Mouse (Mus musculus): ENCODE data around the gene Kcnab1. TPM values are rescaled to one million over a fixed set of nuclear protein-coding genes. Genes with fewer than 3 reads are reported as not detected.

Kcnab1 gene
- polyA plus RNA-seq, 1 experiment from 2014 or later: 2.5 TPM

DNA sequence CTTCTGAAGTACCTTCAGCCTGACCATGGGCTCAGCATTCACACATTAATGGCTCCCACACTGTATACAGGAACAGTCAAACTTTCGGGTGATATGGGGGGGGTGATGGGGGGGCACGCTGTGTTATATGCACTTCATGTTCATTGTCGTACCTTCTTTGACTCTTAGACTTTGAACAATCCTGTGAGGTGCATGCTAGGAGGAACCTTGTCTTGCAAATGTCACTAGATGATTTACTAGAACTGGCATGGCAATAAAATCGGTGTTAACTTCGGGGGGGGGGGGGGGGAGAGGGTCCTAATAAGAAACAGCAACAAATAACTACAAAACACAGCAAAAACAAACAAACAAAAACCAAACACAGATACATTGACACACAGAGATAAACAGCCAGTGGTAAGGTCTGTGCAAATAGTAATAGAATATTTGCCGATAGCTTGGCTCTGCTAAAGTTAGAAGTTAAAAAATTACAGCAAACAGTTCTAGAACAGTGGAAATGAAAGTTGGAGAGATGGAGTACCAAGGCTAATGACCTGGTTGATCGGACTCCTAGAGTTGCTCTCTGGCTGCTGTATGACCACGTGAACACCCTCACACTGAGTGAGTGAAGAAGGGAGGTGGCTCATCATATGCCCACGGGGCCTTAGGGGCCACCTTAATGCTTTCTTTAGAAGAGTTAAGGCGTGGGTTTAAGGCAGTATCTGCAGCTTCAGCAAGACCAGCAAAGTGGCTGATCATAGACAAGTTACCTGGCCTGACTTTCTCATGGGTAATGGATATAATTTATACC lies 256.9 kb downstream of the Kcnab1 start:
- 75% methylated on average over 10 of the region's 10 CpGs for WGBS
- no peak overlapping the region for H3K27ac ChIP-seq
- H3K9me3 ChIP-seq (replicated peaks): no peaks in the 10 kb centered on the region
- H3K27me3 ChIP-seq (ENCODE audit: low read depth, poor library complexity, severe bottlenecking): no peaks in the 10 kb centered on the region
- no peak for DNase-seq (ENCODE audit: low spot score)
- H3K36me3 ChIP-seq: peaks cover 45% of the 10 kb centered on the region
- H3K4me1 ChIP-seq: 0 out of 2 replicates have a peak, but pooled peaks cover 6% of the 10 kb centered on the region
- no peak overlapping the region for H3K4me3 ChIP-seq

DNA sequence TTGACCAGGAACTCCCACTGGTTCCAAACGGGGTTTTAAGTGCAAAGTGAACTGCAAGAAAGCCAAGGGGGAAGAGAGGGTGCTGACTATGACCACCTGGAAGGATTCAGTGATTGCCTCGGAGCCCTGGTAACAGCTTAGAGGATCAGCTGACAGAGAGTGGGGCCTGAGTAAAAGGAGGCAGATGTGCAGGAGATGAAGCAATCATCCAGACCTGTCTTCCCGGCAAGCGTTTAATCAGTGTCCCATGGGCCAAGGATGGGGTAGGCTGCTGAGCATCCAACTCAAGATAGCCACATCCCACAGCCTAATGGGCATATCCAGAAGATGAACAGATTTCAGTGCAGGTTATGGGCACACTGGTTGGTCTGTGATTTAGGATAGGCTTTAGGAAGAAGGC lies 258.8 kb downstream of the Kcnab1 start:
- Histone ChIP-seq H3K27ac (no peak overlapping the region), H3K36me3 (peaks cover 59% of the 10 kb centered on the region), H3K27me3 (ENCODE audit: low read depth, poor library complexity, severe bottlenecking) (no peaks in the 10 kb centered on the region), H3K4me3 (no peak overlapping the region), H3K4me1 (0 out of 2 replicates have a peak, but pooled peaks cover 6% of the 10 kb centered on the region), H3K9me3 (replicated peaks) (no peaks in the 10 kb centered on the region)
- no peak for DNase-seq (ENCODE audit: low spot score)
- WGBS: 71% methylated on average over 4 of the region's 4 CpGs

DNA sequence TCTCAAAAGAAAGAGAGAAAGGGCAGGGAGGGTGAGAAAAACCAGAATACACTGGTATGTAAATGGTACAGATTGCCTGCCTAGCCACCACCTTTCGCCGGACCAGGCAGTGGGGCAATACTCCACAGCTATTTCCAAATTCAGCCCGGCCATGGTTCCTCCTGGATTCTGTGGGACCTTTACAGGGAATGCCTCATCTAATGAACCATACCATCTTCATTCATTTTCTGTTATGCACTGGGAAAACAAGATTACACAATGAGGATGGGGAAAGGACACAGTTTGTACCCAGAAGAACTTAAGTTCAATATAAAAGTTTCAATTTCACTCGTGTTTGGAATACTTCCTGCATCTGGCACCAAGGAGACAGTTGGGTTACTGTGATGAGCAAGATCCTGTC lies 263.4 kb downstream of the Kcnab1 start:
- H3K27ac ChIP-seq: no peak overlapping the region
- H3K4me1 ChIP-seq: no peaks in the 10 kb centered on the region
- H3K27me3 ChIP-seq (ENCODE audit: low read depth, poor library complexity, severe bottlenecking): no peaks in the 10 kb centered on the region
- no peaks in the 10 kb centered on the region for H3K9me3 ChIP-seq (replicated peaks)
- no peak overlapping the region for H3K4me3 ChIP-seq
- WGBS: 95% methylated on average over 4 of the region's 4 CpGs
- no peak for DNase-seq (ENCODE audit: low spot score)
- H3K36me3 ChIP-seq: peaks cover 73% of the 10 kb centered on the region

DNA sequence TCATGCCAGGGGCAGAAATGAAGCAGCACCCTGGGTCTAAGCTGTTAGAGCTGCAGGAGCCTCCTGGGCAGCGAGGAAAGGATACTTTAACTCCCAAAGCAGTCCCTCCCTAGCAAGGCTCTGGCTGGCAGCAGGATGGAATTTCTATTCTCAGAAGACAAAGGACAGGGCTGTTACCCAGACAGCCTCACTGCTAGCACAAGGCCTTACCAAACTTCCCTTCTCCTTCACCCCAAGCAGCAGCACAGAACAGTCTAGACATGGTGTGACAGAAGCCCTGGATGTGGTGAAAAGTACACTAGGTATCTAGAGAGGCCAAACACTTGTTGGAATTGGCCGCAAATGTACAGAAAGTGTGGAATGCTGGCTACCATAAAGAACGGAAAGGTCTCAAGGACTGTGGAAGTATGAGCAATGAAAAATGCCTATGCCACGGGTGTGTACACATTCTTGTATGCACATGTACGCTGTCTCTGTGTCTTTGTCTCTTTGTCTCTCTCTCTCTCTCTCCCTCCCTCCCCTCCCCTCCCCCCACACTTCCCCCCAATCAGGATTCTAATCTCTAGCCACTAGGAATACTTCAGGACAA lies 264.5 kb downstream of the Kcnab1 start:
- no peak for DNase-seq (ENCODE audit: low spot score)
- Histone ChIP-seq H3K4me1 (no peaks in the 10 kb centered on the region), H3K9me3 (replicated peaks) (no peaks in the 10 kb centered on the region), H3K27me3 (ENCODE audit: low read depth, poor library complexity, severe bottlenecking) (no peaks in the 10 kb centered on the region), H3K36me3 (peaks cover 75% of the 10 kb centered on the region), H3K27ac (no peak overlapping the region), H3K4me3 (no peak overlapping the region)
- 87% methylated on average over 5 of the region's 5 CpGs for WGBS

DNA sequence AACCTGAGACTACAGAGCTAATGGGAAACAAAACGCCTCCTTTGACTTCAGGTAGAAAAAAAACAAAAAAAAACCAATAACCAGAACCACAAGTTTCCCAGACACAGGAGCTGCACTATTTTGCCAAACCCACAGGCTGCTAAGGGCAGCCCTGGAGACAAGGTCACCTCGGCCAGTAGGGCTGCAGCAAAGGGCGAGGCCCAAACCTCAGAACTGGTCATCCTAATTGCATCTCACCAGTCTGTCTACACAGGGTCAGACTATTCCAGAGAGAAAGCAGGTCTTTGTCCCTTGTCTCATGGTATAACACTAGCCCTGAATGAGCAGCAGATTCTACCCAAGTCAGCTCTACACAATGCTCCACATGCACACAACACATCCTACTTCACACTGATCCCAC lies 265.5 kb downstream of the Kcnab1 start:
- H3K4me1 ChIP-seq: no peaks in the 10 kb centered on the region
- H3K27me3 ChIP-seq (ENCODE audit: low read depth, poor library complexity, severe bottlenecking): no peaks in the 10 kb centered on the region
- peaks cover 80% of the 10 kb centered on the region for H3K36me3 ChIP-seq
- no peak overlapping the region for H3K27ac ChIP-seq
- DNase-seq (ENCODE audit: low spot score): no peak
- WGBS: 89% methylated on average over 3 of the region's 3 CpGs
- no peaks in the 10 kb centered on the region for H3K9me3 ChIP-seq (replicated peaks)
- no peak overlapping the region for H3K4me3 ChIP-seq

DNA sequence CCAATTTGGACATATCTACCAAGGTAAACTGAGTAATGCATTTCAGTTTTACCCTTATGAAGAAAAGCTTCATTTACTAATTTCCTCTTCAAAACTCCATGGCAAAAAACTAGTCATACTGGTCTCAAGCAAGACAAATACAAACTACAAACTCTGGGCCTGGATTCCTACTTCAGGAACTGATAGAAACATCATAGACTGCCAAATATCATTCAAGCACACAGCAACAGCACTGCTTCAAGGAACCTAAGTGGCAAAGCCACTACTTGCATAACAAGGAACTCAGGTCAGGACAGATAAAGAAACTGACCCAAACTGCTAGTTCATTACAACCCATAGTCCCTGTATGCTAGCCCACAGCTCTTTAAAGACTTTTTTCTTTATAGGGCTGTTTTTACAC lies 269.5 kb downstream of the Kcnab1 start:
- Histone ChIP-seq H3K4me1 (no peaks in the 10 kb centered on the region), H3K9me3 (replicated peaks) (no peaks in the 10 kb centered on the region), H3K36me3 (peaks cover 80% of the 10 kb centered on the region), H3K27ac (no peak overlapping the region), H3K27me3 (ENCODE audit: low read depth, poor library complexity, severe bottlenecking) (no peaks in the 10 kb centered on the region), H3K4me3 (no peak overlapping the region)
- no peak for DNase-seq (ENCODE audit: low spot score)

DNA sequence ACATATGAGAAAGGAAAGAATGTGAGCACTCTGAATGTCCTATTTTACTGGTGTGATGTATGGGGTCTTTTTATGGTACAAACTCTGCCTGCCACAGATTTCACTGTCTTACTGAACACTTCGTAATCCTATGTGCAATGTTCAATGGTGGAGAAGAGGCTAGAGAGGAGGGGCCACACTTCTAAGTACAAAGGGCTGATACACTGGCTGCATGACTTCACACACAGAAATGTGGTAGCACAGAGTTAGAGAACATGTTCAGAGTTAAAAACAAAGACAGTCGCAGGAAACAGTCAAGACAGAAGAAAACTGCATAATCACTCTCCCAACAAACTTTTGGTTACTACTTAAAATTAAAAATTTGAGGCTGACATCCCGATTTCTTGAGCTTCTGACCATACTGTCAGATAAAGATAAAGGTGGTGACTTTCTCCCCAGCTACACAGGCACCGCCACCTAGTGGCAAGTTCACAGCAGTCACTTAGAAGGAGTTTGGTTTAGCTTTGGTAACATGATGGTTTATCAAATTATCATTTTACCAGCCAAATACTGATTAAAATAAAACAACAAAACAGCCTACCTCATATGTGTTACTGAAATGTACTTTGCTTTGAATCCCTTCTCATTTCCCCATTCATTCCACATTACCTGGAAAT lies 270.8 kb downstream of the Kcnab1 start:
- DNase-seq (ENCODE audit: low spot score): peak; percentile 44
- WGBS: 81% methylated on average over 4 of the region's 4 CpGs
- Histone ChIP-seq H3K4me1 (no peaks in the 10 kb centered on the region), H3K36me3 (peaks cover 87% of the 10 kb centered on the region), H3K4me3 (no peak overlapping the region), H3K27me3 (ENCODE audit: low read depth, poor library complexity, severe bottlenecking) (no peaks in the 10 kb centered on the region), H3K27ac (no peak overlapping the region), H3K9me3 (replicated peaks) (no peaks in the 10 kb centered on the region)

DNA sequence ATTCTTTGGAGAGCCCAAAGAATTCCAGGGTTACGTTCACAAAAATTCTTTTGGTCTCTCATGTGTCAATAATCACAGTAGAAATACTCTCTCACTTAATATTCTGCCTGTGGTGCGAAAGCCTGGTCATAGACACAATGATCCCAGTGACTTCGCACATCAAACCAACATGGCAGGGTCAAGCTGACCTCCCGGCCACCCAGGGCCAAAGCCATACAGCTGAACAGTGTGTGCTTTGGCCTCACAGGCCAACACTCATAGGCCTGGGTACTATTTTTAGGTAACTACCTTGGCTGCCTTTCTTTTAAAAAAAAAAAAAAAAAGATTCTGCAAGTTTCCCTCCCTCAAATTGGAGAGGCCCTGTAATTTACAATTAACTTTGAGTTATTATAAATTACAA lies 271.9 kb downstream of the Kcnab1 start:
- H3K4me3 ChIP-seq: no peak overlapping the region
- H3K36me3 ChIP-seq: peaks cover 95% of the 10 kb centered on the region
- DNase-seq (ENCODE audit: low spot score): no peak
- H3K27ac ChIP-seq: no peak overlapping the region
- no peaks in the 10 kb centered on the region for H3K4me1 ChIP-seq
- WGBS: 89% methylated on average over 4 of the region's 4 CpGs
- H3K9me3 ChIP-seq (replicated peaks): no peaks in the 10 kb centered on the region
- H3K27me3 ChIP-seq (ENCODE audit: low read depth, poor library complexity, severe bottlenecking): no peaks in the 10 kb centered on the region

DNA sequence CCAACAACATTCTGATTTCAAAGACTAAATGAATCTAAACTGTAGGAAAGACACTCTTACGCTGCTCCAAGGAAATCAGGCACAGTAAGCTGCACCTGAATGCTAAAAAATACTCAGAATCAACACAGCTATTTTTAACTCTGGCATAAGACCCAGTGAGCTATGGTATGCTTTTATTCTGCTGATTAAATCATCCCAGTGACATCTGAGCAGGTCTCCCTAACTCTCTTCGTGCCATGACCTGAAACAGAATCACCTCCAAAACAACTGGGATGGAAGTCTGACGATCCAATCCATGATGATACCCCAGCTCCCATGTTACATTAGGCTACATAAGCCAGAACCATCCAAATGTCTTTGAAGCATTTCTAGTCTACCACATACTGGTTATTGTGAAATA lies 275.2 kb downstream of the Kcnab1 start:
- Histone ChIP-seq H3K4me3 (no peak overlapping the region), H3K4me1 (no peaks in the 10 kb centered on the region), H3K27me3 (ENCODE audit: low read depth, poor library complexity, severe bottlenecking) (no peaks in the 10 kb centered on the region), H3K9me3 (replicated peaks) (no peaks in the 10 kb centered on the region), H3K27ac (no peak overlapping the region), H3K36me3 (peaks cover 99% of the 10 kb centered on the region)
- DNase-seq (ENCODE audit: low spot score): no peak
- WGBS: 92% methylated on average over 3 of the region's 3 CpGs

DNA sequence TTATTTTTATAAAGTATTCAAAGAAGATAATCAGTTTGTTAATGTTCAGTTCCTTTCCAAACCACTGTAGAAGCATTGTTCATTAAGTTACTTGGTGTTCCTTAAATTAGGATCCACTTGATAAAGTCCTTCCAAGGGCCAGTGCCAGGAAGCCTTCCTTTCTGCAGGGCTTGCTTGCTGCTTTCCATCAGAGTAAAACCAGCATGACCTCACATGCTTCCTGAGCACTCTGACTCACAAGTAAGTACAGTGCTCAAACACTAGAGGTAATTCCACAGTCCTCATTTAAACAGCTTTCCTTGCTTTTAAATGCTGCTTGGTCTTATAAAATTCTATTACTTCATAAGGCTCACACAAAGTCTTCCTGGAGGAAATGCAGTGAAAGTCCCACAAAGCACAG lies 276.6 kb downstream of the Kcnab1 start:
- H3K27ac ChIP-seq: no peak overlapping the region
- no peak overlapping the region for H3K4me3 ChIP-seq
- H3K27me3 ChIP-seq (ENCODE audit: low read depth, poor library complexity, severe bottlenecking): no peaks in the 10 kb centered on the region
- no peaks in the 10 kb centered on the region for H3K4me1 ChIP-seq
- H3K36me3 ChIP-seq: peaks cover 99% of the 10 kb centered on the region
- no peak for DNase-seq (ENCODE audit: low spot score)
- no peaks in the 10 kb centered on the region for H3K9me3 ChIP-seq (replicated peaks)

DNA sequence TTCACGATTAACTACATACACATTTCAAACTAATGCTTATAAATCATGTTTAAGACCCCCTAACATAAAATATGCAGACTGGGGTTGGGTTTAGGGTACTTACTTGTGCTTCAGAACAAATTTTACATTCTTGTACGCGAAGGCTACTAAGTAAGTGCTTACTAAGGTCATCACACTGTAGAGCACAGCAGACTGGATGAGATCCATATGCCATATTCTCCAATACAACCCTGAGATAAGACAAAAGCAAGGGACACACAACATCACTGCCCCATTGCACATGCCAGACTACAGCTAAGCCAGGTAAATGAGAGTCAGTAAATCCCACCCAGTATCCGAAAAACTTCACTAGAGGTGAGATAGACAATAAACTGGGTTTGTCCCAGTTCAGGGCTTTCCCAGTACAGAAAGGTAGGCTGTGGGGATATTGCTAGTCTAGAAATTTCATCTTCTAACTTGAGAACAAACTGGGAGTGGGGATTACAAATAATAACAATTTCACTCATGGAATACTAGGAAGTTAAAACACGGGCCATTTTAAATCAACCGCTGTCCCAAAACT lies 282.1 kb downstream of the Kcnab1 start:
- Histone ChIP-seq H3K4me1 (peaks cover 5% of the 10 kb centered on the region; the same call in 1 of the 2 replicates), H3K27ac (peak overlapping the region; percentile 96), H3K4me3 (peak overlapping the region; percentile 84), H3K36me3 (peaks cover 43% of the 10 kb centered on the region), H3K9me3 (replicated peaks) (no peaks in the 10 kb centered on the region), H3K27me3 (ENCODE audit: low read depth, poor library complexity, severe bottlenecking) (no peaks in the 10 kb centered on the region)
- 44% methylated on average over 6 of the region's 6 CpGs for WGBS
- DNase-seq (ENCODE audit: low spot score): no peak

DNA sequence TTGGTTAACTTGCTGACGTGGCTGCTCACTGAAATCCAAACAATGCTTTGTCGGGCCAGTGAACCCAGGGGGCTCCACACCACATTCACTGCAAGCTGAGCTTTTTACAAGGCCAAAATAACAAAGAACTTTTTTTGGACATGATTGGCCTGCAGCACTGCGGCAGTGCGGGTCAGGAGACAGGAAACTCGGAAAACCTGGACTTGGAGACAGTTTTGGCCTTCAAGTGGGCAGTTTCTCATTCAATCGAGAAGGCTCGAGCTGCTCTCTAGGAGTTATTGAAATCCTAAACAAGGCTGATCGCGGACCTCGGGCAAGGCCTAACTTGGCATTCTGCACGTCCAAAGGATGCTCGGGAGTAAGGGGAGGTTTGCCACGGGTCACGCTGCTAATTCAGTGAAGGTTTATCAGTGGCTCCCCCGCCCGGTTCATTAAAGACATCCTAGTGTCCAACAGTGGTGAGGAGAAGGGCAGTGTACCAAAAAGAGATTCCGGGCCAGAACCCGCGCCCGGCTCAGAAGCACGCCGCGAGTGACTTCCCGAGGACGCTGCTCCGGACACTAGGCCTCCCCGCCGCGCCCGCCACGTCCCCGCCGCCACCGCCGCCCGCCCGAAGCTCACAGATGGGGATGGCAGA lies 282.7 kb downstream of the Kcnab1 start:
- peak overlapping the region; percentile 96 for H3K27ac ChIP-seq
- H3K4me1 ChIP-seq: peaks cover 5% of the 10 kb centered on the region; the same call in 1 of the 2 replicates
- DNase-seq (ENCODE audit: low spot score): no peak
- H3K36me3 ChIP-seq: peaks cover 37% of the 10 kb centered on the region
- no peaks in the 10 kb centered on the region for H3K27me3 ChIP-seq (ENCODE audit: low read depth, poor library complexity, severe bottlenecking)
- peak overlapping the region; percentile 84 for H3K4me3 ChIP-seq
- under 1% methylated on average over 37 of the region's 37 CpGs for WGBS
- H3K9me3 ChIP-seq (replicated peaks): no peaks in the 10 kb centered on the region

All from limb, embryonic 10.5 days (tissue).